Mouse (Mus musculus): Measurements from ENCODE around the gene Zfp119b. TPM values are rescaled to one million over a fixed set of nuclear protein-coding genes. Genes with fewer than 3 reads are reported as not detected.
A peak's percentile ranks its signal among the peaks of the same experiment; 100 is the strongest.

Gene Zfp119b
- polyA plus RNA-seq (2015; fragmentation: Nextera tagmentation; extraction: Ambion mirVana), result 6.7 and 8.3 TPM in 2 replicates

- Histone ChIP-seq H3K4me2 (ENCODE audit: low read length) (no peak within 1 kb of the TSS), H3K4me1 (replicated peaks; ENCODE audit: control insufficient read depth, insufficient read depth, low read length) (peaks cover 5% of the 10 kb centered on the region; the same call in 1 of the 2 replicates), H3K9me3 (ENCODE audit: control insufficient read depth, low read length) (no peaks in the 10 kb centered on the region), H3K4me3 (replicated peaks; ENCODE audit: low read length) (no peak within 1 kb of the TSS), H3K27me3 (replicated peaks; ENCODE audit: control insufficient read depth, insufficient read depth, low read length) (no peaks in the 10 kb centered on the region), H3K9ac (replicated peaks; ENCODE audit: low read depth, low read length) (no peak within 1 kb of the TSS), H3K36me3 (ENCODE audit: control insufficient read depth, insufficient read depth) (no peaks in the 10 kb centered on the region), H3K27ac (ENCODE audit: low read length) (no peak within 1 kb of the TSS)
- no peak for ATAC-seq
- WGBS, result 87% methylated on average over 2 of the region's 2 CpGs
Measured at GRCm38 (mm10) chr17:55949400-55949799, at the start of gene Zfp119b. Gene Zfp119b, minus strand, starts transcription at chr17:55949500.

GRCm38 (mm10) chr17:55996007-55996406, 46.7 kb upstream of the Zfp119b start:
- H3K9ac ChIP-seq (replicated peaks; ENCODE audit: low read depth, low read length), result no peak overlapping the region
- 85% methylated on average over 15 of the region's 15 CpGs for WGBS
- H3K27me3 ChIP-seq (replicated peaks; ENCODE audit: control insufficient read depth, insufficient read depth, low read length), result peaks cover 7% of the 10 kb centered on the region; the same call in 1 of the 2 replicates
- no peak overlapping the region for H3K4me2 ChIP-seq (ENCODE audit: low read length)
- no peak overlapping the region for H3K27ac ChIP-seq (ENCODE audit: low read length)
- H3K9me3 ChIP-seq (ENCODE audit: control insufficient read depth, low read length), result no peaks in the 10 kb centered on the region
- H3K36me3 ChIP-seq (ENCODE audit: control insufficient read depth, insufficient read depth), result no peaks in the 10 kb centered on the region
- no peak for ATAC-seq
- H3K4me1 ChIP-seq (replicated peaks; ENCODE audit: control insufficient read depth, insufficient read depth, low read length), result peaks cover 11% of the 10 kb centered on the region; the same call in 1 of the 2 replicates
- H3K4me3 ChIP-seq (replicated peaks; ENCODE audit: low read length), result no peak overlapping the region

GRCm38 (mm10) chr17:55990278-55990898, 41.1 kb upstream of the Zfp119b start:
- Histone ChIP-seq H3K4me1 (replicated peaks; ENCODE audit: control insufficient read depth, insufficient read depth, low read length) (peaks cover 18% of the 10 kb centered on the region), H3K9ac (replicated peaks; ENCODE audit: low read depth, low read length) (no peak overlapping the region), H3K9me3 (ENCODE audit: control insufficient read depth, low read length) (no peaks in the 10 kb centered on the region), H3K4me3 (replicated peaks; ENCODE audit: low read length) (no peak overlapping the region), H3K4me2 (ENCODE audit: low read length) (no peak overlapping the region), H3K27me3 (replicated peaks; ENCODE audit: control insufficient read depth, insufficient read depth, low read length) (no peaks in the 10 kb centered on the region), H3K36me3 (ENCODE audit: control insufficient read depth, insufficient read depth) (0 out of 2 replicates have a peak, but pooled peaks cover 5% of the 10 kb centered on the region), H3K27ac (ENCODE audit: low read length) (no peak overlapping the region)
- ATAC-seq, result no peak
- WGBS, result 84% methylated on average over 8 of the region's 8 CpGs

- peak; percentile 86 for ATAC-seq
- WGBS, result 9% methylated on average over 30 of the region's 35 CpGs
- H3K36me3 ChIP-seq (ENCODE audit: control insufficient read depth, insufficient read depth), result 0 out of 2 replicates have a peak, but pooled peaks cover 5% of the 10 kb centered on the region
- H3K27me3 ChIP-seq (replicated peaks; ENCODE audit: control insufficient read depth, insufficient read depth, low read length), result no peaks in the 10 kb centered on the region
- H3K9ac ChIP-seq (replicated peaks; ENCODE audit: low read depth, low read length), result peak within 1 kb of the TSS; percentile 82
- H3K9me3 ChIP-seq (ENCODE audit: control insufficient read depth, low read length), result no peaks in the 10 kb centered on the region
- H3K4me3 ChIP-seq (replicated peaks; ENCODE audit: low read length), result peak within 1 kb of the TSS; percentile 64
- peak within 1 kb of the TSS; percentile 72 for H3K4me2 ChIP-seq (ENCODE audit: low read length)
- H3K4me1 ChIP-seq (replicated peaks; ENCODE audit: control insufficient read depth, insufficient read depth, low read length), result peaks cover 8% of the 10 kb centered on the region
- no peak within 1 kb of the TSS for H3K27ac ChIP-seq (ENCODE audit: low read length)
Measured at GRCm38 (mm10) chr17:55986030-55986961, 37.0 kb upstream of the Zfp119b start, which contains the start of gene Fsd1. Gene Fsd1, plus strand, starts transcription at chr17:55986509.

GRCm38 (mm10) chr17:55977301-55977700, 28.0 kb upstream of the Zfp119b start:
- Histone ChIP-seq H3K9me3 (ENCODE audit: control insufficient read depth, low read length) (no peaks in the 10 kb centered on the region), H3K36me3 (ENCODE audit: control insufficient read depth, insufficient read depth) (no peaks in the 10 kb centered on the region), H3K9ac (replicated peaks; ENCODE audit: low read depth, low read length) (no peak overlapping the region), H3K27me3 (replicated peaks; ENCODE audit: control insufficient read depth, insufficient read depth, low read length) (no peaks in the 10 kb centered on the region), H3K4me2 (ENCODE audit: low read length) (no peak overlapping the region), H3K4me1 (replicated peaks; ENCODE audit: control insufficient read depth, insufficient read depth, low read length) (peaks cover 8% of the 10 kb centered on the region), H3K27ac (ENCODE audit: low read length) (no peak overlapping the region), H3K4me3 (replicated peaks; ENCODE audit: low read length) (no peak overlapping the region)
- ATAC-seq, result no peak
- WGBS, result 60% methylated on average over 3 of the region's 3 CpGs

GRCm38 (mm10) chr17:55976255-55976862, 27.1 kb upstream of the Zfp119b start:
- Histone ChIP-seq H3K4me1 (replicated peaks; ENCODE audit: control insufficient read depth, insufficient read depth, low read length) (peaks cover 13% of the 10 kb centered on the region), H3K9me3 (ENCODE audit: control insufficient read depth, low read length) (no peaks in the 10 kb centered on the region), H3K4me3 (replicated peaks; ENCODE audit: low read length) (no peak overlapping the region), H3K27ac (ENCODE audit: low read length) (peak overlapping the region; percentile 38), H3K4me2 (ENCODE audit: low read length) (no peak overlapping the region), H3K27me3 (replicated peaks; ENCODE audit: control insufficient read depth, insufficient read depth, low read length) (no peaks in the 10 kb centered on the region), H3K9ac (replicated peaks; ENCODE audit: low read depth, low read length) (peak overlapping the region; percentile 32; the same call in 1 of the 2 replicates), H3K36me3 (ENCODE audit: control insufficient read depth, insufficient read depth) (no peaks in the 10 kb centered on the region)
- 17% methylated on average over 13 of the region's 13 CpGs for WGBS
- ATAC-seq, result peak; percentile 64

- peaks cover 23% of the 10 kb centered on the region for H3K4me1 ChIP-seq (replicated peaks; ENCODE audit: control insufficient read depth, insufficient read depth, low read length)
- peak overlapping the region; percentile 78 for H3K4me3 ChIP-seq (replicated peaks; ENCODE audit: low read length)
- H3K9ac ChIP-seq (replicated peaks; ENCODE audit: low read depth, low read length), result peak overlapping the region; percentile 95
- H3K27me3 ChIP-seq (replicated peaks; ENCODE audit: control insufficient read depth, insufficient read depth, low read length), result no peaks in the 10 kb centered on the region
- no peak overlapping the region for H3K27ac ChIP-seq (ENCODE audit: low read length)
- H3K9me3 ChIP-seq (ENCODE audit: control insufficient read depth, low read length), result no peaks in the 10 kb centered on the region
- ATAC-seq, result no peak
- peak overlapping the region; percentile 84 for H3K4me2 ChIP-seq (ENCODE audit: low read length)
- WGBS, result 24% methylated on average over 22 of the region's 22 CpGs
- no peaks in the 10 kb centered on the region; the same call in 1 of the 2 replicates for H3K36me3 ChIP-seq (ENCODE audit: control insufficient read depth, insufficient read depth)
Measured at GRCm38 (mm10) chr17:55971453-55971852, 22.2 kb upstream of the Zfp119b start.

GRCm38 (mm10) chr17:55969966-55970891, 20.9 kb upstream of the Zfp119b start, which contains the start of gene Shd:
Gene Shd, plus strand, starts transcription at chr17:55970467.
- no peaks in the 10 kb centered on the region for H3K27me3 ChIP-seq (replicated peaks; ENCODE audit: control insufficient read depth, insufficient read depth, low read length)
- WGBS, result 7% methylated on average over 54 of the region's 55 CpGs
- H3K9me3 ChIP-seq (ENCODE audit: control insufficient read depth, low read length), result no peaks in the 10 kb centered on the region
- peak; percentile 58 for ATAC-seq
- peak within 1 kb of the TSS; percentile 59 for H3K27ac ChIP-seq (ENCODE audit: low read length)
- H3K4me1 ChIP-seq (replicated peaks; ENCODE audit: control insufficient read depth, insufficient read depth, low read length), result peaks cover 18% of the 10 kb centered on the region
- H3K4me3 ChIP-seq (replicated peaks; ENCODE audit: low read length), result peak within 1 kb of the TSS; percentile 78
- no peaks in the 10 kb centered on the region; the same call in 1 of the 2 replicates for H3K36me3 ChIP-seq (ENCODE audit: control insufficient read depth, insufficient read depth)
- H3K9ac ChIP-seq (replicated peaks; ENCODE audit: low read depth, low read length), result peak within 1 kb of the TSS; percentile 95
- H3K4me2 ChIP-seq (ENCODE audit: low read length), result peak within 1 kb of the TSS; percentile 84
